Mouse (Mus musculus) liver, embryonic 14.5 days (tissue): Measurements from ENCODE around the gene Gm21987.

Experiments used
- CTCF ChIP-seq: IDR thresholded peaks from 2 replicates; pipeline ENCODE4 v1.5.1; 2016; ENCODE audit warnings: antibody characterized with exemption, low read depth, control low read depth
- EP300 ChIP-seq: IDR thresholded peaks from 2 replicates; pipeline ENCODE4 v1.6.1; 2016; ENCODE audit warnings: antibody characterized with exemption, low read depth

GRCm38 (mm10) chr16:38401468-38401867, 54.6 kb downstream of the Gm21987 start:
- TF ChIP-seq CTCF (no peak), EP300 (no peak)
